1 mouse cellular context compared by ENCODE assay signal in the genomic region with DNA sequence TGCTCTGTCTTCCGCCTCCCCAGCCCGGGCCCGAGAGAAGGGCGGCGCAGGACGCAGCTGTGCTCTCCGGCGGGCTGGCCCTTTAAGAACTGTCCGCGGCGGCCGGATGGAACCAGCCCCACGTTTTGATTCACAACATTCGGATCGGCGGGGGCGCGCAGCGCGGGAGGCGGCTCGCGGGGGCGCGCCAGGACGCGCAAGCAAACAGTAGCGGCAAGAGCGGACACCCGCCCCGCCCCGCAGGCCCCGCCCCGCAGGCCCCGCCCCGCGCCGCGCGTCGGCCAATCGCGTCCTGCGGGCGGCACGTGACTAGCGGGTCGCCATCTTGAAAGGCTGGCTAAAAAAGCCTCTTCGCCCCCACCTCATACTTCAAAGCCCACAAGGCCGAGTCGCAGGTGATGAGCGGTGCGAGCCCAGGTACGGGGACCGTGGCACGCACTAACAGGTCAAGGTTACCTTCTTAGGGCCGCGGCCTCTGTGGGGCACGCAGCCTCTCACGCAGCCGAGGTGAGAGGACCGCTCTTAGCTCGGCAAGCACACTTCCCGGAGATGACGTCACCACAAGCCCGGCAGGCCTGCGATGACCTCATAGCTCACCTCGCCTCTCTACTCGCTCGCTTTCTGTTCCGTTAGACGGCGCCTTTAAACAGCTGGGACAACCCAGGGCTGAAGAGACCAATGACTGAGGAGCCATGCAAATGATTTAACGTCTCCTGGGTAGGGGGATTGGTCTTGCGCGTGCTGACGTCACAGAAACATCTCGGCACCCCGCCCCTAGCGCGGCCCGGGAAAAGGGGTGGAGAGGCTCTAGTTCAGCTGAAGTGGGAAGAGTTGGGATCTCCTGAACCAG.
TF ChIP-seq lines count a peak whose summit lies in the region.

No protein-coding gene starts in this region.

TF ChIP-seq in CH12.LX, 34 proteins besides CTCF, POLR2A, EP300 and RAD21:
- TF ChIP-seq UBTF (IDR thresholded peaks at IDR 0.05; ENCODE audit: low read depth, low read length) (no peak), ELF1 (IDR thresholded peaks at IDR 0.05; ENCODE audit: low read depth, low read length) (peak; percentile 80), E2F4 (IDR thresholded peaks at IDR 0.05; ENCODE audit: insufficient replicate concordance, low read depth, low read length) (no peak), RCOR1 (conservative IDR thresholded peaks at IDR 0.05; ENCODE audit: low read depth, low read length) (no peak), SIN3A (IDR thresholded peaks at IDR 0.05; ENCODE audit: low read length) (peak; percentile 95), GABPA (IDR thresholded peaks at IDR 0.05; ENCODE audit: insufficient replicate concordance, low read depth, low read length) (no peak; the same call in 1 of the 2 replicates), NRF1 (IDR thresholded peaks at IDR 0.05; ENCODE audit: low read depth, low read length) (peak; percentile 55), JUN (IDR thresholded peaks at IDR 0.05; ENCODE audit: insufficient read depth, low read depth, low read length) (no peak), ZC3H11A (IDR thresholded peaks at IDR 0.05; ENCODE audit: low read depth, low read length) (no peak), TCF12 (IDR thresholded peaks at IDR 0.05; ENCODE audit: low read depth, low read length) (peak; percentile 80), ZMIZ1 (IDR thresholded peaks at IDR 0.05; ENCODE audit: low read depth, low read length) (peak; percentile 88; the same call in 1 of the 2 replicates), HCFC1 (IDR thresholded peaks at IDR 0.05; ENCODE audit: low read depth, low read length) (peak; percentile 69), BHLHE40 (IDR thresholded peaks at IDR 0.05; ENCODE audit: low read depth, low read length) (peak; percentile 94), POLR2AphosphoS2 (IDR thresholded peaks at IDR 0.05; ENCODE audit: low read depth, low read length) (peak; percentile 75; the same call in 1 of the 2 replicates), MYC (IDR thresholded peaks at IDR 0.05; ENCODE audit: low read depth, low read length) (peak; percentile 88), MAZ (IDR thresholded peaks at IDR 0.05; ENCODE audit: low read depth, low read length) (no peak), ZNF384 (IDR thresholded peaks at IDR 0.05; ENCODE audit: low read depth, low read length) (no peak), USF2 (conservative IDR thresholded peaks at IDR 0.05; ENCODE audit: low read depth, low read length) (peak; percentile 72), USF1 (IDR thresholded peaks at IDR 0.05; ENCODE audit: low read depth, low read length) (peak; percentile 91), MAX (IDR thresholded peaks at IDR 0.05; ENCODE audit: low read length) (peak; percentile 90)
